Mouse (Mus musculus): ENCODE results near the gene E2f3. TPM values are rescaled to one million over a fixed set of nuclear protein-coding genes. Genes with fewer than 3 reads are reported as not detected.

The E2f3 gene
- polyA plus RNA-seq, 1 experiment = not detected

GRCm38 (mm10) chr13:30008738-30009137 lies 22.9 kb upstream of the E2f3 start:
- Histone ChIP-seq H3K4me3 (ENCODE audit: insufficient read depth, low read depth, low read length) (no peak overlapping the region), H3K4me1 (ENCODE audit: control insufficient read depth, insufficient read depth, low read length) (peaks cover 8% of the 10 kb centered on the region; the same call in 1 of the 2 replicates), H3K27ac (ENCODE audit: insufficient read depth, low read depth, low read length) (no peak overlapping the region)
- no peak for TF ChIP-seq POLR2A (IDR thresholded peaks at IDR 0.05; ENCODE audit: insufficient read depth, low read depth, low read length)
- TF ChIP-seq CTCF (IDR thresholded peaks at IDR 0.05; ENCODE audit: insufficient read depth, low read depth, low read length) = no peak
- WGBS = 84% methylated on average over 3 of the region's 3 CpGs

DNA sequence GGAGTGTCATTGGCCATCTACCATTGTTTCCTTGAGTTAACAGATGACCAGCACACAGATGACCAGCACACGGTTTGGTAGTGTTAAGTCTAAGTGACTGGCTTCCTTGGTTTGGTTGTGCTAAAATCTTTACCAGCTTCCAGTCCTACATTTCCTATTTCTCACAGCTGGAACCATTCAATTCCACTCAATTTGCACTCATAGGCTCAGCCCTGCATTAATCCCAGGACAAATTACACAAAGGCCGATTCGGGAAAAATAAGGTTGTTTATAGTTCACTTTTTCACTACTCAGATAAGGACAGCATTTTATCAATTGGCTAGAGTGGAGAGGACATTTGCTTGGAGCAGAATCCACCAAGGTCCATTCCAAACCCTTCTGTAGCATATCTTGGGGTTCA lies 19.6 kb upstream of the E2f3 start:
- WGBS = 89% methylated on average over 3 of the region's 3 CpGs
- Histone ChIP-seq H3K27ac (ENCODE audit: insufficient read depth, low read depth, low read length) (no peak overlapping the region), H3K4me3 (ENCODE audit: insufficient read depth, low read depth, low read length) (no peak overlapping the region), H3K4me1 (ENCODE audit: control insufficient read depth, insufficient read depth, low read length) (no peaks in the 10 kb centered on the region)
- TF ChIP-seq POLR2A (IDR thresholded peaks at IDR 0.05; ENCODE audit: insufficient read depth, low read depth, low read length) = no peak

GRCm38 (mm10) chr13:30004849-30005248 lies 19.0 kb upstream of the E2f3 start:
- H3K27ac ChIP-seq (ENCODE audit: insufficient read depth, low read depth, low read length) = no peak overlapping the region
- H3K4me3 ChIP-seq (ENCODE audit: insufficient read depth, low read depth, low read length) = no peak overlapping the region
- TF ChIP-seq CTCF (IDR thresholded peaks at IDR 0.05; ENCODE audit: insufficient read depth, low read depth, low read length) = no peak
- no peak for TF ChIP-seq POLR2A (IDR thresholded peaks at IDR 0.05; ENCODE audit: insufficient read depth, low read depth, low read length)
- WGBS = 93% methylated on average over 5 of the region's 5 CpGs
- no peaks in the 10 kb centered on the region for H3K4me1 ChIP-seq (ENCODE audit: control insufficient read depth, insufficient read depth, low read length)

- WGBS = 75% methylated on average over 11 of the region's 11 CpGs
- Histone ChIP-seq H3K4me1 (ENCODE audit: control insufficient read depth, insufficient read depth, low read length) (no peaks in the 10 kb centered on the region), H3K4me3 (ENCODE audit: insufficient read depth, low read depth, low read length) (no peak overlapping the region), H3K27ac (ENCODE audit: insufficient read depth, low read depth, low read length) (no peak overlapping the region)
- TF ChIP-seq POLR2A (IDR thresholded peaks at IDR 0.05; ENCODE audit: insufficient read depth, low read depth, low read length) = no peak
- TF ChIP-seq CTCF (IDR thresholded peaks at IDR 0.05; ENCODE audit: insufficient read depth, low read depth, low read length) = no peak
Observed at GRCm38 (mm10) chr13:30003169-30003568, 17.3 kb upstream of the E2f3 start.

GRCm38 (mm10) chr13:30001041-30001440 lies 15.2 kb upstream of the E2f3 start:
- TF ChIP-seq CTCF (IDR thresholded peaks at IDR 0.05; ENCODE audit: insufficient read depth, low read depth, low read length) (no peak), POLR2A (IDR thresholded peaks at IDR 0.05; ENCODE audit: insufficient read depth, low read depth, low read length) (no peak)
- 69% methylated on average over 5 of the region's 5 CpGs for WGBS
- H3K27ac ChIP-seq (ENCODE audit: insufficient read depth, low read depth, low read length) = no peak overlapping the region
- H3K4me1 ChIP-seq (ENCODE audit: control insufficient read depth, insufficient read depth, low read length) = no peaks in the 10 kb centered on the region
- H3K4me3 ChIP-seq (ENCODE audit: insufficient read depth, low read depth, low read length) = no peak overlapping the region

- TF ChIP-seq POLR2A (IDR thresholded peaks at IDR 0.05; ENCODE audit: insufficient read depth, low read depth, low read length) (no peak), CTCF (IDR thresholded peaks at IDR 0.05; ENCODE audit: insufficient read depth, low read depth, low read length) (no peak)
- Histone ChIP-seq H3K4me1 (ENCODE audit: control insufficient read depth, insufficient read depth, low read length) (no peaks in the 10 kb centered on the region), H3K4me3 (ENCODE audit: insufficient read depth, low read depth, low read length) (no peak overlapping the region), H3K27ac (ENCODE audit: insufficient read depth, low read depth, low read length) (no peak overlapping the region)
- 90% methylated on average over 6 of the region's 6 CpGs for WGBS
Observed at GRCm38 (mm10) chr13:29987956-29988355, 2.1 kb upstream of the E2f3 start.

GRCm38 (mm10) chr13:29986756-29987120 lies 875 bp upstream of the E2f3 start:
- Histone ChIP-seq H3K4me1 (ENCODE audit: control insufficient read depth, insufficient read depth, low read length) (no peaks in the 10 kb centered on the region), H3K27ac (ENCODE audit: insufficient read depth, low read depth, low read length) (no peak overlapping the region), H3K4me3 (ENCODE audit: insufficient read depth, low read depth, low read length) (peak overlapping the region; percentile 44)
- WGBS = 12% methylated on average over 9 of the region's 9 CpGs
- TF ChIP-seq CTCF (IDR thresholded peaks at IDR 0.05; ENCODE audit: insufficient read depth, low read depth, low read length) = no peak
- TF ChIP-seq POLR2A (IDR thresholded peaks at IDR 0.05; ENCODE audit: insufficient read depth, low read depth, low read length) = no peak

- H3K27ac ChIP-seq (ENCODE audit: insufficient read depth, low read depth, low read length) = no peak overlapping the region; the same call in 1 of the 2 replicates
- under 1% methylated on average over 59 of the region's 62 CpGs for WGBS
- no peaks in the 10 kb centered on the region for H3K4me1 ChIP-seq (ENCODE audit: control insufficient read depth, insufficient read depth, low read length)
- no peak for TF ChIP-seq CTCF (IDR thresholded peaks at IDR 0.05; ENCODE audit: insufficient read depth, low read depth, low read length)
- no peak for TF ChIP-seq POLR2A (IDR thresholded peaks at IDR 0.05; ENCODE audit: insufficient read depth, low read depth, low read length)
- peak overlapping the region; percentile 88 for H3K4me3 ChIP-seq (ENCODE audit: insufficient read depth, low read depth, low read length)
Observed at GRCm38 (mm10) chr13:29985101-29985854, 585 bp downstream of the E2f3 start.

- TF ChIP-seq CTCF (IDR thresholded peaks at IDR 0.05; ENCODE audit: insufficient read depth, low read depth, low read length) = no peak
- TF ChIP-seq POLR2A (IDR thresholded peaks at IDR 0.05; ENCODE audit: insufficient read depth, low read depth, low read length) = no peak
- H3K4me1 ChIP-seq (ENCODE audit: control insufficient read depth, insufficient read depth, low read length) = no peaks in the 10 kb centered on the region
- H3K27ac ChIP-seq (ENCODE audit: insufficient read depth, low read depth, low read length) = no peak overlapping the region
- WGBS = under 1% methylated on average over 46 of the region's 69 CpGs
- H3K4me3 ChIP-seq (ENCODE audit: insufficient read depth, low read depth, low read length) = peak overlapping the region; percentile 88
Observed at GRCm38 (mm10) chr13:29984286-29985100, 1.4 kb downstream of the E2f3 start.

Measured in olfactory bulb, adult 2 months (tissue).